Mouse (Mus musculus): Measurements from ENCODE around the gene Rnf130. TPM values are rescaled to one million over a fixed set of nuclear protein-coding genes. Genes with fewer than 3 reads are reported as not detected.
A peak's percentile ranks its signal among the peaks of the same experiment; 100 is the strongest.

The Rnf130 gene
- polyA plus RNA-seq, 1 experiment = 0.26 TPM

GRCm38 (mm10) chr11:50132265-50132664, 107.1 kb downstream of the Rnf130 start:
- H3K27me3 ChIP-seq (ENCODE audit: control insufficient read depth) = no peaks in the 10 kb centered on the region
- H3K4me3 ChIP-seq (replicated peaks) = peak overlapping the region; percentile 80
- TF ChIP-seq TAL1 (IDR thresholded peaks at IDR 0.05; ENCODE audit: low read length) = no peak
- no peak for TF ChIP-seq GATA1 (IDR thresholded peaks at IDR 0.05; ENCODE audit: low read length)
- H3K4me1 ChIP-seq (ENCODE audit: control insufficient read depth) = peaks cover 50% of the 10 kb centered on the region
- H3K9me3 ChIP-seq (ENCODE audit: control insufficient read depth, low read length) = no peaks in the 10 kb centered on the region
- peaks cover 15% of the 10 kb centered on the region for H3K36me3 ChIP-seq (ENCODE audit: control insufficient read depth)

- TF ChIP-seq GATA1 (IDR thresholded peaks at IDR 0.05; ENCODE audit: low read length) (no peak), TAL1 (IDR thresholded peaks at IDR 0.05; ENCODE audit: low read length) (no peak)
- Histone ChIP-seq H3K27me3 (ENCODE audit: control insufficient read depth) (no peaks in the 10 kb centered on the region), H3K4me3 (replicated peaks) (no peak overlapping the region), H3K36me3 (ENCODE audit: control insufficient read depth) (peaks cover 33% of the 10 kb centered on the region), H3K4me1 (ENCODE audit: control insufficient read depth) (peaks cover 45% of the 10 kb centered on the region), H3K9me3 (ENCODE audit: control insufficient read depth, low read length) (no peaks in the 10 kb centered on the region)
Measured at GRCm38 (mm10) chr11:50134136-50134859, 109.2 kb downstream of the Rnf130 start.

GRCm38 (mm10) chr11:50138206-50138822, 113.2 kb downstream of the Rnf130 start:
- H3K36me3 ChIP-seq (ENCODE audit: control insufficient read depth) = peaks cover 69% of the 10 kb centered on the region
- no peaks in the 10 kb centered on the region for H3K9me3 ChIP-seq (ENCODE audit: control insufficient read depth, low read length)
- no peak overlapping the region for H3K4me3 ChIP-seq (replicated peaks)
- TF ChIP-seq TAL1 (IDR thresholded peaks at IDR 0.05; ENCODE audit: low read length) (no peak), GATA1 (IDR thresholded peaks at IDR 0.05; ENCODE audit: low read length) (no peak)
- H3K27me3 ChIP-seq (ENCODE audit: control insufficient read depth) = no peaks in the 10 kb centered on the region
- H3K4me1 ChIP-seq (ENCODE audit: control insufficient read depth) = peaks cover 19% of the 10 kb centered on the region

- Histone ChIP-seq H3K27me3 (ENCODE audit: control insufficient read depth) (no peaks in the 10 kb centered on the region), H3K4me1 (ENCODE audit: control insufficient read depth) (peaks cover 8% of the 10 kb centered on the region), H3K36me3 (ENCODE audit: control insufficient read depth) (peaks cover 74% of the 10 kb centered on the region), H3K9me3 (ENCODE audit: control insufficient read depth, low read length) (no peaks in the 10 kb centered on the region), H3K4me3 (replicated peaks) (no peak overlapping the region)
- TF ChIP-seq GATA1 (IDR thresholded peaks at IDR 0.05; ENCODE audit: low read length) (no peak), TAL1 (IDR thresholded peaks at IDR 0.05; ENCODE audit: low read length) (no peak)
Measured at GRCm38 (mm10) chr11:50139571-50139970, 114.4 kb downstream of the Rnf130 start.

GRCm38 (mm10) chr11:50145529-50145928, 120.4 kb downstream of the Rnf130 start:
- no peaks in the 10 kb centered on the region for H3K9me3 ChIP-seq (ENCODE audit: control insufficient read depth, low read length)
- H3K27me3 ChIP-seq (ENCODE audit: control insufficient read depth) = no peaks in the 10 kb centered on the region
- H3K36me3 ChIP-seq (ENCODE audit: control insufficient read depth) = peaks cover 82% of the 10 kb centered on the region
- H3K4me1 ChIP-seq (ENCODE audit: control insufficient read depth) = peaks cover 3% of the 10 kb centered on the region; the same call in 1 of the 2 replicates
- TF ChIP-seq TAL1 (IDR thresholded peaks at IDR 0.05; ENCODE audit: low read length) (no peak), GATA1 (IDR thresholded peaks at IDR 0.05; ENCODE audit: low read length) (no peak)
- no peak overlapping the region for H3K4me3 ChIP-seq (replicated peaks)

- Histone ChIP-seq H3K4me1 (ENCODE audit: control insufficient read depth) (peaks cover 3% of the 10 kb centered on the region; the same call in 1 of the 2 replicates), H3K4me3 (replicated peaks) (no peak overlapping the region), H3K9me3 (ENCODE audit: control insufficient read depth, low read length) (no peaks in the 10 kb centered on the region), H3K27me3 (ENCODE audit: control insufficient read depth) (no peaks in the 10 kb centered on the region), H3K36me3 (ENCODE audit: control insufficient read depth) (peaks cover 80% of the 10 kb centered on the region)
- TF ChIP-seq TAL1 (IDR thresholded peaks at IDR 0.05; ENCODE audit: low read length) (no peak), GATA1 (IDR thresholded peaks at IDR 0.05; ENCODE audit: low read length) (no peak)
Measured at GRCm38 (mm10) chr11:50146121-50146520, 121.0 kb downstream of the Rnf130 start.

GRCm38 (mm10) chr11:50147267-50147957, 122.3 kb downstream of the Rnf130 start:
- H3K27me3 ChIP-seq (ENCODE audit: control insufficient read depth) = no peaks in the 10 kb centered on the region
- H3K36me3 ChIP-seq (ENCODE audit: control insufficient read depth) = peaks cover 83% of the 10 kb centered on the region
- peaks cover 3% of the 10 kb centered on the region; the same call in 1 of the 2 replicates for H3K4me1 ChIP-seq (ENCODE audit: control insufficient read depth)
- no peak for TF ChIP-seq GATA1 (IDR thresholded peaks at IDR 0.05; ENCODE audit: low read length)
- no peak for TF ChIP-seq TAL1 (IDR thresholded peaks at IDR 0.05; ENCODE audit: low read length)
- H3K9me3 ChIP-seq (ENCODE audit: control insufficient read depth, low read length) = no peaks in the 10 kb centered on the region
- H3K4me3 ChIP-seq (replicated peaks) = no peak overlapping the region

GRCm38 (mm10) chr11:50147958-50148476, 122.9 kb downstream of the Rnf130 start:
- peaks cover 3% of the 10 kb centered on the region; the same call in 1 of the 2 replicates for H3K4me1 ChIP-seq (ENCODE audit: control insufficient read depth)
- no peaks in the 10 kb centered on the region for H3K9me3 ChIP-seq (ENCODE audit: control insufficient read depth, low read length)
- H3K36me3 ChIP-seq (ENCODE audit: control insufficient read depth) = peaks cover 83% of the 10 kb centered on the region
- H3K4me3 ChIP-seq (replicated peaks) = no peak overlapping the region
- H3K27me3 ChIP-seq (ENCODE audit: control insufficient read depth) = no peaks in the 10 kb centered on the region
- no peak for TF ChIP-seq GATA1 (IDR thresholded peaks at IDR 0.05; ENCODE audit: low read length)
- TF ChIP-seq TAL1 (IDR thresholded peaks at IDR 0.05; ENCODE audit: low read length) = no peak

GRCm38 (mm10) chr11:50149200-50149599, 124.1 kb downstream of the Rnf130 start:
- Histone ChIP-seq H3K27me3 (ENCODE audit: control insufficient read depth) (no peaks in the 10 kb centered on the region), H3K9me3 (ENCODE audit: control insufficient read depth, low read length) (no peaks in the 10 kb centered on the region), H3K4me1 (ENCODE audit: control insufficient read depth) (peaks cover 3% of the 10 kb centered on the region; the same call in 1 of the 2 replicates), H3K4me3 (replicated peaks) (no peak overlapping the region), H3K36me3 (ENCODE audit: control insufficient read depth) (peaks cover 86% of the 10 kb centered on the region)
- TF ChIP-seq TAL1 (IDR thresholded peaks at IDR 0.05; ENCODE audit: low read length) (no peak), GATA1 (IDR thresholded peaks at IDR 0.05; ENCODE audit: low read length) (no peak)
